Mouse (Mus musculus) E14TG2a.4 (cell line): Measurements from ENCODE around the gene Nell1.

Experiments
- CTCF ChIP-seq: conservative IDR thresholded peaks from 2 replicates; pipeline ENCODE4 v1.5.1; 2014; ENCODE audit warnings: low read length
- NANOG ChIP-seq: IDR thresholded peaks from 2 replicates; pipeline ENCODE4 v1.6.1; 2014; ENCODE audit warnings: borderline replicate concordance, low read length, mixed read lengths
- POU5F1 ChIP-seq: IDR thresholded peaks from 2 replicates; pipeline ENCODE4 v1.6.1; 2014; ENCODE audit warnings: low read length, borderline replicate concordance

GRCm38 (mm10) chr7:50105612-50106321 lies 131.1 kb downstream of the Nell1 start:
- TF ChIP-seq CTCF, result no peak
- TF ChIP-seq NANOG, result no peak
- no peak for TF ChIP-seq POU5F1
